Mouse (Mus musculus): ENCODE results near the gene Pin1rt1. TPM values are rescaled to one million over a fixed set of nuclear protein-coding genes. Genes with fewer than 3 reads are reported as not detected.

Pin1rt1 gene
- total and polyA plus RNA-seq, 3 experiments: not detected

DNA sequence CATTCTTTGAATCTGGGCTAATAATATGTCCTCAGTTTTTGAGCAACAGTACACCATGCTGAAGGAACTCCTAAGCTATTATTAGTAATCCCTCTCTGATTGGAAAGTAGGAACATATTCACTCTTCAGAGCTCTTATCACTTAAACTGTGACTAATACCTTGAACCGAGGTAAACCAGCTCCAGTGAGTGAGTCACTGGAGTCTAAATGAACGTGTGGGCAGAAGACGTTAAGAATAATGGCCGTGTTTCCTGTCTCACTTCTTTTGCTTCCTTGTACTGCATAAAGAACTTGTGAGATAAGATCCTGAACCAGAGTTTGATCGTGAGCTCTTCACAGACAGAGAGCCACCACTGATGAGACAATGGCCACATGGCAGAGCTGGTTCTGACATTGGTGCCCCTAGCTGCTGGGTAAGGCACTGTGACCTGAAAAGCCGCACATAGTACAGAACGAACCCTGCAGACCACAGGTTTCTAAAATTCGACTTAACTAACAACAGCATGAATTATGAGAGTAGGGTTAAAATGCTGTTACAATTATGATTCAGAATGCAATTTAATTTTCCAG is 47.0 kb upstream of the Pin1rt1 start:
- Histone ChIP-seq H3K79me2 (replicated peaks; ENCODE audit: control insufficient read depth, extremely low read depth, insufficient read depth, poor library complexity, severe bottlenecking) (no peaks in the 10 kb centered on the region), H3K4me1 (ENCODE audit: control insufficient read depth in 1 of 2, insufficient read depth in 2 of 2) (0 out of 4 replicates have a peak, but pooled peaks cover 0 to 5% of the 10 kb centered on the region in 2 experiments), H3K36me3 (replicated peaks in 1 of 2; ENCODE audit: control insufficient read depth in 1 of 2, insufficient read depth in 1 of 2, low read length in 1 of 2) (peaks cover 4 to 31% of the 10 kb centered on the region in 2 experiments), H3K9me3 (replicated peaks; ENCODE audit: low read length) (no peaks in the 10 kb centered on the region), H3K4me3 (replicated peaks in 1 of 3; ENCODE audit: low read depth in 2 of 3, low read length in 2 of 3, poor library complexity in 1 of 3) (no peak overlapping the region), H3K27ac (ENCODE audit: insufficient read depth, low read depth) (no peak overlapping the region), H3K4me2 (ENCODE audit: insufficient read depth, low read depth, poor library complexity, severe bottlenecking) (no peak overlapping the region), H3K9ac (ENCODE audit: insufficient read depth, low read depth) (no peak overlapping the region), H3K27me3 (replicated peaks) (no peaks in the 10 kb centered on the region)
- in situ Hi-C loops (cut with MboI; ENCODE audit: low pct_ligation_motif_present, low pct_unique_long_range_greater_than_20kb, low sequenced_read_pairs): no loop called here
- dilution Hi-C loops (cut with MboI; ENCODE audit: extremely low pct_ligation_motif_present, extremely low pct_unique_long_range_greater_than_20kb, low sequenced_read_pairs): no loop called here
- TF ChIP-seq CTCF (conservative IDR thresholded peaks at IDR 0.05 in 1 of 2, IDR thresholded peaks at IDR 0.05 in 1 of 2; ENCODE audit: low read depth in 2 of 2, low read length in 2 of 2): peak in 1 of 2 experiments; percentile 9; a peak in 1 of 4 replicates
- TF ChIP-seq EP300 (IDR thresholded peaks at IDR 0.05; ENCODE audit: low read length): no peak
- DNase-seq (ENCODE audit: extremely low read depth): peak; percentile 11

DNA sequence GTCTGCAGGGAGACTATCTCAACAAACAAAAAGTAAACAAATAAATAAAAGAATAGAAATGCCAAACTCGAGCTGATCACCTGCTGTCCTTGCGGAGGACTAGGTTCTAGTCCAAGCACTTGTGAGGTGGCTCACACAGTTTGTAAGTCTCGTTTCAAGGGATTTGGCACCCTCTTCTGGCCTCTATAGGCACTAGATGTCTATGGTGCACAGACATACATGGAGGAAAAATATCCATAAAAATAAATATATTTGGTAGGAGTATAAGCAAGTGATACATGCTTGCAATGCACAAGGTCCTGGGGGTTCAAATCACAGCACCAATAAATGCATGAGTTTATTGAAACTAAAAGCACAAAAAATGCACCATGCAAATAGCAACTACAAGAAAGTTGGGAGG is 34.4 kb upstream of the Pin1rt1 start:
- Histone ChIP-seq H3K4me2 (ENCODE audit: insufficient read depth, low read depth, poor library complexity, severe bottlenecking) (no peak overlapping the region), H3K27ac (ENCODE audit: insufficient read depth, low read depth) (no peak overlapping the region), H3K4me1 (ENCODE audit: control insufficient read depth in 1 of 2, insufficient read depth in 2 of 2) (peaks cover 7 to 11% of the 10 kb centered on the region in 2 experiments), H3K36me3 (replicated peaks in 1 of 2; ENCODE audit: control insufficient read depth in 1 of 2, insufficient read depth in 1 of 2, low read length in 1 of 2) (peaks cover 0 to 3% of the 10 kb centered on the region in 2 experiments), H3K9ac (ENCODE audit: insufficient read depth, low read depth) (no peak overlapping the region), H3K4me3 (replicated peaks in 1 of 3; ENCODE audit: low read depth in 2 of 3, low read length in 2 of 3, poor library complexity in 1 of 3) (no peak overlapping the region), H3K27me3 (replicated peaks) (no peaks in the 10 kb centered on the region), H3K9me3 (replicated peaks; ENCODE audit: low read length) (no peaks in the 10 kb centered on the region), H3K79me2 (replicated peaks; ENCODE audit: control insufficient read depth, extremely low read depth, insufficient read depth, poor library complexity, severe bottlenecking) (no peaks in the 10 kb centered on the region)
- DNase-seq (ENCODE audit: extremely low read depth): peak; percentile 49
- no peak for TF ChIP-seq MXI1 (IDR thresholded peaks at IDR 0.05; ENCODE audit: low read depth, low read length)
- no peak for TF ChIP-seq TBP (conservative IDR thresholded peaks at IDR 0.05; ENCODE audit: low read depth, low read length)
- TF ChIP-seq ZC3H11A (IDR thresholded peaks at IDR 0.05; ENCODE audit: low read depth, low read length): no peak
- TF ChIP-seq MEF2A (IDR thresholded peaks at IDR 0.05; ENCODE audit: borderline replicate concordance, low read depth, low read length): no peak
- no peak for TF ChIP-seq USF2 (conservative IDR thresholded peaks at IDR 0.05; ENCODE audit: low read depth, low read length)
- TF ChIP-seq PAX5 (IDR thresholded peaks at IDR 0.05; ENCODE audit: low read length): no peak
- TF ChIP-seq HCFC1 (IDR thresholded peaks at IDR 0.05; ENCODE audit: low read depth, low read length): no peak
- TF ChIP-seq GABPA (IDR thresholded peaks at IDR 0.05; ENCODE audit: insufficient replicate concordance, low read depth, low read length): no peak
- no peak for TF ChIP-seq KAT2A (IDR thresholded peaks at IDR 0.05; ENCODE audit: insufficient replicate concordance, low read length)
- TF ChIP-seq ETS1 (conservative IDR thresholded peaks at IDR 0.05; ENCODE audit: low read depth, low read length): no peak
- TF ChIP-seq POLR2AphosphoS2 (IDR thresholded peaks at IDR 0.05; ENCODE audit: low read depth, low read length): no peak
- TF ChIP-seq CTCF (conservative IDR thresholded peaks at IDR 0.05 in 1 of 2, IDR thresholded peaks at IDR 0.05 in 1 of 2; ENCODE audit: low read depth in 2 of 2, low read length in 2 of 2): peak; percentile 22 to 77; a peak in 2 of 4 replicates
- TF ChIP-seq SMC3 (IDR thresholded peaks at IDR 0.05; ENCODE audit: low read depth, low read length): peak; percentile 75
- TF ChIP-seq CHD1 (IDR thresholded peaks at IDR 0.05; ENCODE audit: low read depth, low read length): no peak
- no peak for TF ChIP-seq ZNF384 (IDR thresholded peaks at IDR 0.05; ENCODE audit: low read depth, low read length)
- TF ChIP-seq RCOR1 (conservative IDR thresholded peaks at IDR 0.05; ENCODE audit: low read depth, low read length): no peak
- TF ChIP-seq RAD21 (IDR thresholded peaks at IDR 0.05; ENCODE audit: low read depth, low read length): peak; percentile 82
- no peak for TF ChIP-seq BHLHE40 (IDR thresholded peaks at IDR 0.05; ENCODE audit: low read depth, low read length)
- no peak for TF ChIP-seq UBTF (IDR thresholded peaks at IDR 0.05; ENCODE audit: low read depth, low read length)
- dilution Hi-C loops (cut with MboI; ENCODE audit: extremely low pct_ligation_motif_present, extremely low pct_unique_long_range_greater_than_20kb, low sequenced_read_pairs) (no loop called here), in situ Hi-C loops (cut with MboI; ENCODE audit: low pct_ligation_motif_present, low pct_unique_long_range_greater_than_20kb, low sequenced_read_pairs) (no loop called here)

Measured in CH12.LX (cell line).